Mouse (Mus musculus): Measurements from ENCODE around the gene Nudt14. TPM values are rescaled to one million over a fixed set of nuclear protein-coding genes. Genes with fewer than 3 reads are reported as not detected.

Nudt14 gene
- total and polyA plus RNA-seq, 2 experiments from 2014 or later, result 22.2 to 55.5 TPM

GRCm38 (mm10) chr12:112927265-112927664 lies 14.7 kb downstream of the Nudt14 start:
- no peak for TF ChIP-seq CTCF (IDR thresholded peaks at IDR 0.05; ENCODE audit: low read depth)
- DNase-seq (no peak), ATAC-seq (no peak)
- H3K4me1 ChIP-seq (ENCODE audit: insufficient read depth), result peaks cover 11% of the 10 kb centered on the region; the same call in 1 of the 2 replicates
- H3K9ac ChIP-seq, result no peak overlapping the region
- H3K27ac ChIP-seq (ENCODE audit: low read depth, low read length), result no peak overlapping the region
- no peak overlapping the region for H3K4me3 ChIP-seq (ENCODE audit: low read depth, low read length)
- H3K36me3 ChIP-seq (ENCODE audit: insufficient read depth), result no peaks in the 10 kb centered on the region
- peak overlapping the region; percentile 83; the same call in 1 of the 2 replicates for H3K4me2 ChIP-seq (ENCODE audit: low read depth)
- H3K9me3 ChIP-seq (ENCODE audit: low read length), result no peaks in the 10 kb centered on the region
- 55% methylated on average over 14 of the region's 14 CpGs for WGBS
- no peaks in the 10 kb centered on the region; the same call in 1 of the 2 replicates for H3K27me3 ChIP-seq (ENCODE audit: insufficient read depth, low read length)

- H3K4me1 ChIP-seq (ENCODE audit: insufficient read depth), result peaks cover 11% of the 10 kb centered on the region; the same call in 1 of the 2 replicates
Measured at GRCm38 (mm10) chr12:112925950-112926349, 16.0 kb downstream of the Nudt14 start.

GRCm38 (mm10) chr12:112922541-112922940 lies 19.4 kb downstream of the Nudt14 start:
- no peak for TF ChIP-seq CTCF (IDR thresholded peaks at IDR 0.05; ENCODE audit: low read depth)
- peaks cover 27% of the 10 kb centered on the region for H3K36me3 ChIP-seq (ENCODE audit: insufficient read depth)
- no peak overlapping the region for H3K4me3 ChIP-seq (ENCODE audit: low read depth, low read length)
- WGBS, result 27% methylated on average over 3 of the region's 3 CpGs
- no peak overlapping the region for H3K27ac ChIP-seq (ENCODE audit: low read depth, low read length)
- ATAC-seq, result no peak
- DNase-seq, result no peak
- H3K9me3 ChIP-seq (ENCODE audit: low read length), result no peaks in the 10 kb centered on the region
- H3K9ac ChIP-seq, result no peak overlapping the region
- no peaks in the 10 kb centered on the region for H3K27me3 ChIP-seq (ENCODE audit: insufficient read depth, low read length)
- peaks cover 1% of the 10 kb centered on the region; the same call in 1 of the 2 replicates for H3K4me1 ChIP-seq (ENCODE audit: insufficient read depth)
- no peak overlapping the region for H3K4me2 ChIP-seq (ENCODE audit: low read depth)

More at GRCm38 (mm10) chr12:112925950-112926349, 16.0 kb downstream of the Nudt14 start:
- H3K9me3 ChIP-seq (ENCODE audit: low read length), result no peaks in the 10 kb centered on the region
- no peak for DNase-seq
- peak; percentile 39; the same call in 1 of the 2 replicates for TF ChIP-seq CTCF (IDR thresholded peaks at IDR 0.05; ENCODE audit: low read depth)
- no peak overlapping the region for H3K4me2 ChIP-seq (ENCODE audit: low read depth)
- H3K36me3 ChIP-seq (ENCODE audit: insufficient read depth), result no peaks in the 10 kb centered on the region
- no peaks in the 10 kb centered on the region; the same call in 1 of the 2 replicates for H3K27me3 ChIP-seq (ENCODE audit: insufficient read depth, low read length)
- no peak overlapping the region for H3K9ac ChIP-seq
- H3K4me3 ChIP-seq (ENCODE audit: low read depth, low read length), result no peak overlapping the region
- ATAC-seq, result no peak
- no peak overlapping the region for H3K27ac ChIP-seq (ENCODE audit: low read depth, low read length)
- whole genome bisulfite sequencing, result 85% methylated on average over 6 of the region's 6 CpGs

GRCm38 (mm10) chr12:112921518-112921917 lies 20.4 kb downstream of the Nudt14 start:
- Histone ChIP-seq H3K4me1 (ENCODE audit: insufficient read depth) (no peaks in the 10 kb centered on the region), H3K27ac (ENCODE audit: low read depth, low read length) (no peak overlapping the region), H3K27me3 (ENCODE audit: insufficient read depth, low read length) (no peaks in the 10 kb centered on the region), H3K4me2 (ENCODE audit: low read depth) (no peak overlapping the region), H3K9me3 (ENCODE audit: low read length) (no peaks in the 10 kb centered on the region), H3K4me3 (ENCODE audit: low read depth, low read length) (no peak overlapping the region), H3K36me3 (ENCODE audit: insufficient read depth) (peaks cover 29% of the 10 kb centered on the region), H3K9ac (no peak overlapping the region)
- DNase-seq, result no peak
- WGBS, result 85% methylated on average over 12 of the region's 12 CpGs
- TF ChIP-seq CTCF (IDR thresholded peaks at IDR 0.05; ENCODE audit: low read depth), result no peak
- ATAC-seq, result no peak

- WGBS, result 63% methylated on average over 8 of the region's 8 CpGs
- no peak overlapping the region for H3K9ac ChIP-seq
Measured at GRCm38 (mm10) chr12:112917906-112918305, 24.0 kb downstream of the Nudt14 start.

GRCm38 (mm10) chr12:112917486-112917885 lies 24.4 kb downstream of the Nudt14 start:
- no peak overlapping the region for H3K4me3 ChIP-seq (ENCODE audit: low read depth, low read length)
- H3K36me3 ChIP-seq (ENCODE audit: insufficient read depth), result peaks cover 62% of the 10 kb centered on the region
- WGBS, result 83% methylated on average over 11 of the region's 11 CpGs
- DNase-seq (no peak), ATAC-seq (no peak)
- H3K4me2 ChIP-seq (ENCODE audit: low read depth), result no peak overlapping the region
- no peaks in the 10 kb centered on the region for H3K27me3 ChIP-seq (ENCODE audit: insufficient read depth, low read length)
- no peak overlapping the region for H3K9ac ChIP-seq
- no peaks in the 10 kb centered on the region for H3K9me3 ChIP-seq (ENCODE audit: low read length)
- H3K27ac ChIP-seq (ENCODE audit: low read depth, low read length), result no peak overlapping the region
- no peak for TF ChIP-seq CTCF (IDR thresholded peaks at IDR 0.05; ENCODE audit: low read depth)
- H3K4me1 ChIP-seq (ENCODE audit: insufficient read depth), result no peaks in the 10 kb centered on the region

More at GRCm38 (mm10) chr12:112917906-112918305, 24.0 kb downstream of the Nudt14 start:
- no peak for TF ChIP-seq CTCF (IDR thresholded peaks at IDR 0.05; ENCODE audit: low read depth)
- Histone ChIP-seq H3K27me3 (ENCODE audit: insufficient read depth, low read length) (no peaks in the 10 kb centered on the region), H3K36me3 (ENCODE audit: insufficient read depth) (peaks cover 58% of the 10 kb centered on the region), H3K4me2 (ENCODE audit: low read depth) (no peak overlapping the region), H3K4me1 (ENCODE audit: insufficient read depth) (no peaks in the 10 kb centered on the region), H3K4me3 (ENCODE audit: low read depth, low read length) (no peak overlapping the region), H3K9me3 (ENCODE audit: low read length) (no peaks in the 10 kb centered on the region), H3K27ac (ENCODE audit: low read depth, low read length) (no peak overlapping the region)
- ATAC-seq, result no peak
- DNase-seq, result no peak

- H3K9me3 ChIP-seq (ENCODE audit: low read length), result no peaks in the 10 kb centered on the region
- peaks cover 68% of the 10 kb centered on the region for H3K36me3 ChIP-seq (ENCODE audit: insufficient read depth)
- no peak for TF ChIP-seq CTCF (IDR thresholded peaks at IDR 0.05; ENCODE audit: low read depth)
- DNase-seq (no peak), ATAC-seq (no peak)
- WGBS, result 86% methylated on average over 16 of the region's 16 CpGs
- no peak overlapping the region for H3K9ac ChIP-seq
- no peaks in the 10 kb centered on the region for H3K27me3 ChIP-seq (ENCODE audit: insufficient read depth, low read length)
- H3K4me1 ChIP-seq (ENCODE audit: insufficient read depth), result no peaks in the 10 kb centered on the region
- no peak overlapping the region for H3K27ac ChIP-seq (ENCODE audit: low read depth, low read length)
- no peak overlapping the region for H3K4me2 ChIP-seq (ENCODE audit: low read depth)
- H3K4me3 ChIP-seq (ENCODE audit: low read depth, low read length), result no peak overlapping the region
Measured at GRCm38 (mm10) chr12:112916698-112917400, 25.1 kb downstream of the Nudt14 start.
